Mouse (Mus musculus) small intestine, adult 2 months (tissue): Measurements from ENCODE around the gene Gskip.

Source experiments
- CTCF ChIP-seq: fragments of 200-500 bp; IDR thresholded peaks from 2 replicates; pipeline ENCODE4 v1.5.1; 2012; ENCODE audit warnings: low read depth, mild to moderate bottlenecking, control low read depth, inconsistent platforms, low read length, moderate library complexity, mixed read lengths; ENCODE audit not compliant: insufficient replicate concordance, insufficient read length; ENCODE audit errors: extremely low read depth
- POLR2A ChIP-seq: fragments of 200-500 bp; IDR thresholded peaks from 2 replicates; pipeline ENCODE4 v1.6.1; 2012; ENCODE audit warnings: low read depth, mild to moderate bottlenecking, control low read depth, inconsistent platforms, low read length, moderate library complexity

GRCm38 (mm10) chr12:105735226-105735888 is 50.7 kb downstream of the Gskip start:
- TF ChIP-seq CTCF (no peak), POLR2A (no peak)
